ENCODE assay signal across 19 mouse cellular contexts in the genomic region with DNA sequence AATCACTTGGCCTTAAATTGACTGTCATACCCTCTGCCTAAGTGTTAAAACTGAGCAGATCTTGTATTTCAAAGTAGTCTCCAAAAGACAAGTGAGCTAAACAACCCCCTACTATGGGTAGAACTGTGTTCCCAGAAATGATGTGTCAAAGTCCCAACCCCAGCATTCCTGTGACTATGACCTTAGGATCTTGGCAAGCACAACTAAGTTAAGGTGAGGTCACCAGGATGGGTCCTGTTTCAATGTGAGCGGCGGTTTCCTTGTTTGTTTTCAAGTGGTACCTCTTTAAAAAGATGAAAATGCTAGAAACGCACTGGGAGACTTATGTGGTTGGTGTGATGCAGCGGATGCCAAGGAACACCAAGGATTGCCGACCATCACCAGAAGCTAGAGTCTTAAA.
"Had no signal": no experiment of that assay in that cellular context is flagged by ENCODE, and none has a peak within 500 bp of the region (broad histone marks: within the 10 kb centered on the region; RNA-seq: fewer than 3 reads in every experiment).

No protein-coding gene starts in this region.

- H3K27me3 ChIP-seq: limb, embryonic 13.5 days; liver, embryonic 12.5 days; liver, embryonic 15.5 days; stomach, embryonic 15.5 days had no signal

- H3K27ac ChIP-seq: hindbrain, postnatal 0 days; layer of hippocampus, adult 2 months; limb, embryonic 10.5 days; limb, embryonic 13.5 days; liver, embryonic 12.5 days; liver, embryonic 15.5 days; stomach, embryonic 15.5 days had no signal

- H3K36me3 ChIP-seq: limb, embryonic 10.5 days; limb, embryonic 13.5 days; liver, embryonic 12.5 days; liver, embryonic 15.5 days; stomach, embryonic 15.5 days had no signal

- H3K4me2 ChIP-seq: limb, embryonic 13.5 days; liver, embryonic 12.5 days; liver, embryonic 15.5 days; midbrain, embryonic 11.5 days; stomach, embryonic 15.5 days had no signal

- DNase-seq: layer of hippocampus, adult 9-11 months; lung, adult 2 months; lung, postnatal 14 days; lung, postnatal 4 days; midbrain, embryonic 14.5 days; right cerebral cortex, postnatal 14 days; right cerebral cortex, postnatal 4 days; spleen, adult 18-20 months; thymus, postnatal 25 days had no signal

- H3K4me3 ChIP-seq: layer of hippocampus, adult 2 months; limb, embryonic 10.5 days; limb, embryonic 13.5 days; liver, embryonic 12.5 days; liver, embryonic 15.5 days; stomach, embryonic 15.5 days had no signal

- ATAC-seq: hindbrain, postnatal 0 days; inflammation-experienced regulatory T-cells, adult 6 months; intestine, embryonic 16.5 days; liver, embryonic 12.5 days had no signal

- H3K4me1 ChIP-seq: limb, embryonic 10.5 days; limb, embryonic 13.5 days; stomach, embryonic 15.5 days had no signal

- H3K9me3 ChIP-seq: limb, embryonic 10.5 days; limb, embryonic 13.5 days; liver, embryonic 15.5 days; stomach, embryonic 15.5 days had no signal

- H3K9ac ChIP-seq: limb, embryonic 13.5 days; liver, embryonic 12.5 days; liver, embryonic 15.5 days; stomach, embryonic 15.5 days had no signal
